Mouse (Mus musculus): ENCODE measurements around the gene Snd1.

DNA sequence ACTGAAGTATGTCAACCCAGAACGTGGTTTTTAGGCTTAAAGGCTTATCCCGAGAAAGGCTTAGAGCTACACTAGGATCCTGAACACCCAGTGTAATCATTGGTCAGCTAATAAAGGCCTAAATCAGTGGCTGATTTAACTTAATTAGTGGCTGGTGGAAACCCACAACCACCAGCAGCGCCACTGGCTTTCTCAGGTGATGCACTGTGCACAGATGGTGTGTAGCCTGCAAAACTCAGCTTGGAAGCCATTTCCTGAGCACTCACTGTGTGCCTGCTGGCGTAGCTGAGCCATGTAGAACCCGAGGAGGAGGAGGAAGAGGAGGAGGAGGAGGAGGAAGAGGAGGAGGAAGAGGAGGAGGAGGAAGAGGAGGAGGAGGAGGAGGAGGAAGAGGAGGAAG lies 503.1 kb downstream of the Snd1 start:
- TF ChIP-seq EP300 (IDR thresholded peaks at IDR 0.05; ENCODE audit: low read depth) (no peak), CTCF (IDR thresholded peaks at IDR 0.05; ENCODE audit: low read depth) (no peak)

Measured in liver, postnatal 0 days (tissue).